Mouse (Mus musculus): Measurements from ENCODE around the gene Got2. TPM values are rescaled to one million over a fixed set of nuclear protein-coding genes. Genes with fewer than 3 reads are reported as not detected.

Gene Got2
- polyA plus RNA-seq, 1 experiment from 2014 or later: 61.9 TPM

GRCm38 (mm10) chr8:95822096-95822495, 66.3 kb downstream of the Got2 start:
- DNase-seq (ENCODE audit: low spot score): no peak
- Histone ChIP-seq H3K4me1 (ENCODE audit: control insufficient read depth, insufficient read depth, low read length) (no peaks in the 10 kb centered on the region), H3K9ac (ENCODE audit: low read depth, low read length) (no peak overlapping the region), H3K9me3 (ENCODE audit: control insufficient read depth, low read length) (no peaks in the 10 kb centered on the region), H3K27me3 (replicated peaks; ENCODE audit: control insufficient read depth, insufficient read depth, low read length) (no peaks in the 10 kb centered on the region), H3K36me3 (ENCODE audit: control insufficient read depth, insufficient read depth, low read length) (no peaks in the 10 kb centered on the region), H3K4me3 (ENCODE audit: low read depth, low read length) (no peak overlapping the region), H3K4me2 (ENCODE audit: low read depth, low read length) (no peak overlapping the region), H3K27ac (replicated peaks; ENCODE audit: low read depth, low read length) (no peak overlapping the region)
- ATAC-seq (ENCODE audit: low read depth): no peak
- 82% methylated on average over 5 of the region's 5 CpGs for WGBS

- Histone ChIP-seq H3K4me3 (ENCODE audit: low read depth, low read length) (no peak overlapping the region), H3K9me3 (ENCODE audit: control insufficient read depth, low read length) (no peaks in the 10 kb centered on the region), H3K27ac (replicated peaks; ENCODE audit: low read depth, low read length) (no peak overlapping the region), H3K27me3 (replicated peaks; ENCODE audit: control insufficient read depth, insufficient read depth, low read length) (no peaks in the 10 kb centered on the region), H3K4me2 (ENCODE audit: low read depth, low read length) (no peak overlapping the region), H3K9ac (ENCODE audit: low read depth, low read length) (no peak overlapping the region), H3K4me1 (ENCODE audit: control insufficient read depth, insufficient read depth, low read length) (no peaks in the 10 kb centered on the region), H3K36me3 (ENCODE audit: control insufficient read depth, insufficient read depth, low read length) (no peaks in the 10 kb centered on the region)
- 84% methylated on average over 6 of the region's 6 CpGs for WGBS
- DNase-seq (ENCODE audit: low spot score) (no peak), ATAC-seq (ENCODE audit: low read depth) (no peak)
Observed at GRCm38 (mm10) chr8:95821266-95821665, 67.1 kb downstream of the Got2 start.

GRCm38 (mm10) chr8:95818211-95818610, 70.1 kb downstream of the Got2 start:
- Histone ChIP-seq H3K4me1 (ENCODE audit: control insufficient read depth, insufficient read depth, low read length) (no peaks in the 10 kb centered on the region), H3K9ac (ENCODE audit: low read depth, low read length) (no peak overlapping the region), H3K27ac (replicated peaks; ENCODE audit: low read depth, low read length) (no peak overlapping the region), H3K4me3 (ENCODE audit: low read depth, low read length) (no peak overlapping the region), H3K27me3 (replicated peaks; ENCODE audit: control insufficient read depth, insufficient read depth, low read length) (no peaks in the 10 kb centered on the region), H3K36me3 (ENCODE audit: control insufficient read depth, insufficient read depth, low read length) (no peaks in the 10 kb centered on the region), H3K4me2 (ENCODE audit: low read depth, low read length) (no peak overlapping the region), H3K9me3 (ENCODE audit: control insufficient read depth, low read length) (no peaks in the 10 kb centered on the region)
- 24% methylated on average over 1 of the region's 1 CpGs for WGBS
- DNase-seq (ENCODE audit: low spot score): no peak
- no peak for ATAC-seq (ENCODE audit: low read depth)

GRCm38 (mm10) chr8:95817597-95817996, 70.8 kb downstream of the Got2 start:
- Histone ChIP-seq H3K9me3 (ENCODE audit: control insufficient read depth, low read length) (no peaks in the 10 kb centered on the region), H3K27me3 (replicated peaks; ENCODE audit: control insufficient read depth, insufficient read depth, low read length) (no peaks in the 10 kb centered on the region), H3K4me3 (ENCODE audit: low read depth, low read length) (no peak overlapping the region), H3K4me2 (ENCODE audit: low read depth, low read length) (no peak overlapping the region), H3K36me3 (ENCODE audit: control insufficient read depth, insufficient read depth, low read length) (no peaks in the 10 kb centered on the region), H3K9ac (ENCODE audit: low read depth, low read length) (no peak overlapping the region), H3K4me1 (ENCODE audit: control insufficient read depth, insufficient read depth, low read length) (no peaks in the 10 kb centered on the region), H3K27ac (replicated peaks; ENCODE audit: low read depth, low read length) (no peak overlapping the region)
- ATAC-seq (ENCODE audit: low read depth) (no peak), DNase-seq (ENCODE audit: low spot score) (no peak)
- 56% methylated on average over 3 of the region's 3 CpGs for WGBS

- no peaks in the 10 kb centered on the region for H3K4me1 ChIP-seq (ENCODE audit: control insufficient read depth, insufficient read depth, low read length)
- DNase-seq (ENCODE audit: low spot score): no peak
- no peaks in the 10 kb centered on the region for H3K36me3 ChIP-seq (ENCODE audit: control insufficient read depth, insufficient read depth, low read length)
- no peaks in the 10 kb centered on the region for H3K27me3 ChIP-seq (replicated peaks; ENCODE audit: control insufficient read depth, insufficient read depth, low read length)
- H3K4me3 ChIP-seq (ENCODE audit: low read depth, low read length): no peak overlapping the region
- no peak overlapping the region for H3K9ac ChIP-seq (ENCODE audit: low read depth, low read length)
- H3K27ac ChIP-seq (replicated peaks; ENCODE audit: low read depth, low read length): no peak overlapping the region
- ATAC-seq (ENCODE audit: low read depth): no peak
- H3K4me2 ChIP-seq (ENCODE audit: low read depth, low read length): no peak overlapping the region
- WGBS: 37% methylated on average over 6 of the region's 6 CpGs
- H3K9me3 ChIP-seq (ENCODE audit: control insufficient read depth, low read length): no peaks in the 10 kb centered on the region
Observed at GRCm38 (mm10) chr8:95816044-95816708, 72.2 kb downstream of the Got2 start.

Other genes starting within 250 kb of the Got2 start
- gene Ndrg4, start 211.6 kb downstream of the Got2 start, polyA plus RNA-seq (2014; fragmentation: Nextera tagmentation; extraction: Ambion mirVana): 44.7 and 53.4 TPM in 2 replicates
- gene Setd6, start 172.7 kb downstream of the Got2 start, polyA plus RNA-seq (2014; fragmentation: Nextera tagmentation; extraction: Ambion mirVana): 16.7 and 16.8 TPM in 2 replicates
- gene Cnot1, start 81.1 kb downstream of the Got2 start, polyA plus RNA-seq (2014; fragmentation: Nextera tagmentation; extraction: Ambion mirVana): 75.4 and 93.6 TPM in 2 replicates
- gene Sap18b, start 63.2 kb downstream of the Got2 start, polyA plus RNA-seq (2014; fragmentation: Nextera tagmentation; extraction: Ambion mirVana): 322 and 341 TPM in 2 replicates
- 13.1 and 15.3 TPM in 2 replicates for gene Slc38a7, start 35.0 kb downstream of the Got2 start, polyA plus RNA-seq (2014; fragmentation: Nextera tagmentation; extraction: Ambion mirVana)